Mouse (Mus musculus) brown adipose tissue, adult 24 weeks (tissue): ENCODE results near the gene Slc35f2. TPM values are rescaled to one million over a fixed set of nuclear protein-coding genes. Genes with fewer than 3 reads are reported as not detected.

Source experiments
- H3K27ac ChIP-seq: fragments of 200-500 bp; replicated peaks from 2 replicates; pipeline ENCODE4 v1.5.1; 2012; ENCODE audit warnings: low read depth, mild to moderate bottlenecking, low read length
- H3K4me1 ChIP-seq: fragments of 200-500 bp; 2 replicates; pipeline ENCODE4 v1.6.1; 2012; ENCODE audit warnings: low read length, mixed read lengths; ENCODE audit not compliant: control insufficient read depth, insufficient read depth, insufficient read length
- H3K4me3 ChIP-seq: fragments of 200-500 bp; 2 replicates; pipeline ENCODE4 v1.5.1; 2012; ENCODE audit warnings: low read depth, mild to moderate bottlenecking, low read length, moderate library complexity; ENCODE audit not compliant: insufficient read depth
- polyA plus RNA-seq: library from polyadenylated mRNA; stranded (reverse); fragments of >200 nt; gene quantifications from 2 replicates; pipeline ENCODE4 v1.2.4, GENCODE M21; 2012; ENCODE audit not compliant: missing spikeins, insufficient read depth, insufficient read length

Gene Slc35f2
- not detected in 2 replicates for polyA plus RNA-seq

DNA sequence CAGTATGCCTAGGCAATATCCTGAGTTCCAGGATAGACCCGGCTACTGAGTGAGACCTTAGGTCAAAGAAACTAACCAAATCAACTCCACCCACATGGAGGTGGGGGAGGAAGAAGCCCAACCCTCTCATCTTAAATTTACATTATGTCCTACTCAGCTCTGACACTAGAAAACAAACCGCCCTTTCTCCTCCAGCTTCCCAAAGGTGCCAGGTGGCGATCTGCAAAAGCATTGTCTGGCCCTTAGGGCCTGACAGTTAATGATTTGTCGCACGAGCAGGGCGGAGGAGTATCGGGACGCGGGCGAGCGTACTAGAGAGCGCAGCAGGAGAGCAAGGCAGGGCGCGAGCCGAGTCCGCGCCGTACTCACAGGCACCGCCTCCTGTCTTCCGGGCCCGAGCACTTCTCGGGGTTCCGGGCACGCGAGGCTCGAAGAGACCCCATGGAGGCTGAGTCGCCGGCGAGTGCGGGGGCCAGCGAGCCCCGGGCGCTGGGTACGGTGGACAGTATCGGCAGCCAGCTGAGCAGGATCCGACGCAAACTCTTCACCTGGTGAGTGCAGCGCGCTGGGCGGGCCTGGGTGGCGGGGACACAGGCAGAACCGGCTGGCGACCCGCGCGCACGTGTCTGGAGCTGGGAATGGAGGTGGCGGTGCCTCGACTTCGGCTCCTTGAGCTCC, at the start of gene Slc35f2:
Slc35f2 (plus strand) TSS at position 195 of the 678 bp plus-strand sequence.
- H3K4me1 ChIP-seq = peaks cover 4% of the 10 kb centered on the region; the same call in 1 of the 2 replicates
- no peak within 1 kb of the TSS for H3K27ac ChIP-seq

DNA sequence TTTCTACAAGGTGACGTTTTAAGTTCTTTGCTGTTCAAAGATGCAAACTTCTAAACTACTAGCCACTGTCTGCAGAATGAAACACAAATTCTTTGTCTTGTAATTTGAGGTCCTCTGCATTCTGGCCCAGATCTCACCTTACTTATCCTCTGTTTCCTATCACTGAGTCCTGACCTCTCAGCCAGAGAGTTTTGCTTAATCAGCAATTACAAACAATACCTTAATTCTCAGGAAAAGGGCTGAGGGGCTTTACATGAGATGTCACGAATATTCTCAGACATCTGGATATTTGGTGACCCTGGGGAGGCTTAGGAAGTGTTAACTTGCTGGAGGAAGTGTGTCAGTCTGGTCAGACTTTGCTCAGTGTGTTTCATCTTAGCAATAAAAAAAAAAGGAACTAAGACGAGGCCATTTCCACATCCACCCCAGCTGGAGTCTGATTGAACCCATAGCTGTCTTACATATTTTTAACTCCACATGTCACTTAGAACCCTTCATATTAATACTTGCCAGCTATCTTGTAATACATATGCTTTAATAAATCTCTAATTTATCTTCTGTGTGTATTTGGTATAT, 30.4 kb upstream of the Slc35f2 start:
- Histone ChIP-seq H3K4me3 (no peak overlapping the region), H3K4me1 (no peaks in the 10 kb centered on the region), H3K27ac (no peak overlapping the region)

More for the DNA sequence above, at the start of gene Slc35f2:
- H3K4me3 ChIP-seq = peak within 1 kb of the TSS; percentile 49

DNA sequence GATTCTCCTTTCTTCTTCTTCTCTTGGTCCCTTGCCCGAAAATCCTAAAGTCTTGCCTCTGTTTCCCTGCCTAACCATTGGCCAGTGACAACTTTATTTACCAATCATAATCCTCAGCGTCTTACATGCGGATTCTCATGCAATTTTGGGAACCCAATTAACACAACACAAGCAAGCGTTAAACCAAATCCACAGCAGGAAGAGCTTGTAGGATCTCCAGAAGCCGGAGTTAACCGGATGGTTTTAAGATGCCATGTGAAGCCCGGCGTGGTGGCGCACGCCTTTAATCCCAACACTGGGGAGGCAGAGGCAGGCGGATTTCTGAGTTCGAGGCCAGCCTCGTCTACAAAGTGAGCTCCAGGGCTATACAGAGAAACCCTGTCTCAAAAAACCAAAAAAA, 20.9 kb upstream of the Slc35f2 start:
- H3K4me1 ChIP-seq = no peaks in the 10 kb centered on the region
- no peak overlapping the region for H3K27ac ChIP-seq
- H3K4me3 ChIP-seq = no peak overlapping the region

DNA sequence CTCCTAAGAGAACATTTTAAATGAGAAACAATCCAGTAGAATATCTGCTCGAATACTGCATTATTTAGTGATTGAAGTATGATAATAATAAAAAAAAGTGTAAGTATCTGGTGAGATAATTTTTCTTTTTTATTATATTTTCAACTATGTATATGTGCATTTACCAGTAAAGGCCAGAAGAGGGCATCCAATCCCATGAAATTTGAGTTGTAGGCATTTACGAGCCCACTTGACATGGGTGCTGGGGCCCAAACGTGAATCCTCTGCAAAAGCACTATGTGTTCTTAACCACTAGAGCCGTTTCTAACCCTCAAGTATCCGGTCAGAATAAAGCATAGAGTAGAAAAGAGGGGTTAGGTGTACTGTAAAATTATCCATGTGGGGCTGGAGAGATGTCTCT, 20.4 kb upstream of the Slc35f2 start:
- H3K4me3 ChIP-seq = no peak overlapping the region
- no peaks in the 10 kb centered on the region for H3K4me1 ChIP-seq
- no peak overlapping the region for H3K27ac ChIP-seq

DNA sequence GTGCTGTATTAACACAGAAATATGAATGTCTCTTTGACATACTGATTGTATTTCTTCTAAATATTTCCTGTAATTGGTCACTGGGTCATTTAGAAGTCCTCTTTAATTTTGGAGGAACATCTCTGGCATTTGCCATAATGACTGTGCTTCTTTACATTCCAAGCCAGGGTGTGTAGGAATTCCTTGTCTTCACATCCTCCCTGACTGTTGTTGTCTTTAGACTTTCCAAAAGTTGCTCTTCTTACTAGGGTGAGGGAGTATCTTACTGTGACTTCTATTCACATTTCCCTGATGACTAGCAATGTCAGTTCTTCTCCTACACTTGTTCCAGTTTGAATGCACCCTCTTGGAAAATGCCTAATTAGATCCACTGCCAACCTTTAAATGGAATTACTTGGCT, 16.5 kb upstream of the Slc35f2 start:
- Histone ChIP-seq H3K27ac (no peak overlapping the region), H3K4me3 (no peak overlapping the region), H3K4me1 (no peaks in the 10 kb centered on the region)

DNA sequence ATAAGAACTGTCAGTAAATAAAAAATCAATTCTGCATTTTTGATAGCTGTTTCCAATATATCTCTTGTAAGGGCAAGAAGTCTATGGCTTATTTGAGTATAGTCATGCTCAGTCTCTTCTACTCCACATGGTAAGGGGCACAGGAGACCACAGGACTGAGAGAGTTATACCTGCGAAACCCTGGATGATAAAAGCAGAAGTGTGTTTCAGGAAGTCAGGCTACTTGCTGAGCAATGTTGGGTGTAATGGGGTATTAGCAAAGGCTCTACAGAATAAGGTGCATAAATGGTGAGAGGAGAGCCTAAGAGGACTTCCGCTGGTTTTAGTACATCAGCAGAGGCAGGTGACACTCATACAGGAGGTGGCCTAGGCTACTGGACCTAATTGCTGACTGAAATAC, 13.2 kb upstream of the Slc35f2 start:
- Histone ChIP-seq H3K4me1 (no peaks in the 10 kb centered on the region), H3K4me3 (no peak overlapping the region), H3K27ac (no peak overlapping the region)

DNA sequence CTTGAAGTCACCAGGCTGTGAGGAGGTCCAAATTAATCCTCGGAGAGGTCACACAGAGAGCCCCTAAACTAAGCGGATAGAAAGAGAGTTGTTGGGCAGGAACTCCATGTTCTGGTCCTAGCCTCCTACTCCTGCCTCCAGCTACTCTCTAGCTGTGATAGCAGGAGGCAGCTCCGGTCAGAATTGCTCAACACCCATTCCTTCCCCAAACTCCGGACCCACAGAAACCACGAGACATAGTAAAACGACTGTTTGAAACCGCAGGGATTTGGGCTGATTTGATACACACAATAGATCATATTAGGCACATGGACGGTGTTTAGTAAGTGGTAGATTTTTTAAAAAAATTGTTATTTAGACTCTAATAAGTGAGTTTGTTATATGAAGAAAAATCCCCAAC, 6.6 kb upstream of the Slc35f2 start:
- no peak overlapping the region for H3K4me3 ChIP-seq
- no peak overlapping the region for H3K27ac ChIP-seq
- H3K4me1 ChIP-seq = no peaks in the 10 kb centered on the region

DNA sequence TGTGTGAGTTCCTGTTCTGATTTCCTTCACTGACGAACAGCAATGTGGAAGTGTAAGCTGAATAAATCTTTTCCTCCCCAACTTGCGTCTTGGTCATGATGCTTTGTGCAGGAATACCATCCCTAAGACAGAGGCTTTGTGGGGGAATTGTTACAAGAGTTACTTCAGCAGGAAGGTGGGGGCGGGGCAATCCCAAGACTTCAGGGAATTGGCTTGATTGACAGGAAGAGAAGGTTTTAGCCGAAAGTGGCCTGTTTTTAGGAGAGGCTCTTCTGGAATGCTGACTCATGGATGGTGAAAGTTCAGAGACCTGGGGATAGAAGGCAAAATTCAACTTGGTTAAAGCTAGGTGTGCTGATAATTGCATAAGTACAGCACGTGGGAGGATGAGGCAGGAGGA, 2.9 kb upstream of the Slc35f2 start:
- Histone ChIP-seq H3K4me1 (peaks cover 4% of the 10 kb centered on the region; the same call in 1 of the 2 replicates), H3K27ac (no peak overlapping the region), H3K4me3 (no peak overlapping the region)

DNA sequence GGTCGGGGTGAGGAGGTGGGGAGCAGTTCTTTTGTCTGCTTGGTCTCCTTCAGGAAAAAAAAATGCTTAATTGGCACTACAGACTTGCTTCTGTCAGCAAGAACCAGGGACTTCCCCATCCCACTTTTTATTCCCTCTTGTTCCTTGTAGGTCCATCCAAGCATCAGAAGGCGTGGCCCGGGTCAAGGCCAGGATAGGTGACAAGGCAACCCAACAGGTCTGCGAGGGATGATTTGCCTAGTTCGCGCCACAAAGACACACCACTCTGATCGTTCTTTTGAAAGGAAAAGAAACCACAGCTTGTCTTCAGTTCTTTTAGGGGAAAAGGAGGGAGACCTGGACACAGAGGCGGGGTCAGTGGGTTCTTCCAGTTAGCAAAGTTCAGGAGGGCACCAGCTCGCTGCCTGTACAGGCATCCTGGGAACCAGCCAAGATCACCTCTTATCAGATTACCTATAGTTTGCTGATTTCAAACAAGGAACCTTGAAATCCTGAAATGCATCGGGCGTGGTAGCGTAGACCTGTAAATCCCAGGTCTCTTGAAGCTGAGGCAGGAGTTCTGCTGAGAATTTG, 481 bp upstream of the Slc35f2 start:
- H3K4me3 ChIP-seq = no peak overlapping the region
- no peak overlapping the region for H3K27ac ChIP-seq
- H3K4me1 ChIP-seq = peaks cover 4% of the 10 kb centered on the region; the same call in 1 of the 2 replicates

DNA sequence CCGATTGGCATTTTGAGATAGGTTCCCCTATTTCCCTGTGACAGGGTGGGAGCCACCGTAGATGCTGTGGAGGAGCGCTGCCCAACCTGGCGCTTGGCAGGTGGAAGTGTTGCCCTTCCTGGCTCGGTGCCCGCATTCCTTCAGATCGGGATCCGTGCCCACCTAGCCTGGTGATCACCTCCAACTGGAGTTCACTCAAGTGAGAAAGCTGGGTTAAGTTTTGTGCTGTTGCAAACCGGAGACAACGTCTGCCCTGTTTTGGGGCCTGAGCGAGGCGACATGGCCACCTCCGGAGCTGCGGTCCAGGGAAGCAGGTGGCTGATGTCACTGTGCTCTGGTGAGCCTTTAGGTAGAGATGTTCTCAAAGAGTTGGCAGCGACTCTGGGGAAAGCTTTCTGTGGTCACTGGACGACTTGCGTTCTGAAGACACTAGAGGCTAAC, 803 bp downstream of the Slc35f2 start:
- peak overlapping the region; percentile 49 for H3K4me3 ChIP-seq
- peaks cover 4% of the 10 kb centered on the region; the same call in 1 of the 2 replicates for H3K4me1 ChIP-seq
- no peak overlapping the region for H3K27ac ChIP-seq

DNA sequence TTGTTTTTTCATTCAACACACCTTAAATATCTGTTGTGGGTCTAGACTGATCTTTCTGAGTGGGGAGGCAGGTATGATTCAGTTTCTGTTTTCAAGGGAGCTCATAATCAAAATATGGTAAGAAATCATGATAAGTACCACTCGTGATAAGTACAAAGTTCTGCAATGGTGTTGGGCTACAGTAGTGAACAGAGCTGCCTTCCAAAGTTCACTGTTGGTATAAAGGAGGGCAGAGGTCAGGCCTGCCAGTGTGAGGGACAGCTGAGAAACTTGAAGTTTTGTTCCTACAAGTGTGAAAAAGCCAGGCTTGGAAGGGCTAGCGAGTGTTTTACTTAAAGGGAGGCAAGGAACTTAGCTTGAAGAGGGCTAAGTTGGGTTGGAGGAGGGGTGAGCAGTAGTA, 4.2 kb downstream of the Slc35f2 start:
- Histone ChIP-seq H3K4me1 (peaks cover 4% of the 10 kb centered on the region; the same call in 1 of the 2 replicates), H3K4me3 (no peak overlapping the region), H3K27ac (no peak overlapping the region)

DNA sequence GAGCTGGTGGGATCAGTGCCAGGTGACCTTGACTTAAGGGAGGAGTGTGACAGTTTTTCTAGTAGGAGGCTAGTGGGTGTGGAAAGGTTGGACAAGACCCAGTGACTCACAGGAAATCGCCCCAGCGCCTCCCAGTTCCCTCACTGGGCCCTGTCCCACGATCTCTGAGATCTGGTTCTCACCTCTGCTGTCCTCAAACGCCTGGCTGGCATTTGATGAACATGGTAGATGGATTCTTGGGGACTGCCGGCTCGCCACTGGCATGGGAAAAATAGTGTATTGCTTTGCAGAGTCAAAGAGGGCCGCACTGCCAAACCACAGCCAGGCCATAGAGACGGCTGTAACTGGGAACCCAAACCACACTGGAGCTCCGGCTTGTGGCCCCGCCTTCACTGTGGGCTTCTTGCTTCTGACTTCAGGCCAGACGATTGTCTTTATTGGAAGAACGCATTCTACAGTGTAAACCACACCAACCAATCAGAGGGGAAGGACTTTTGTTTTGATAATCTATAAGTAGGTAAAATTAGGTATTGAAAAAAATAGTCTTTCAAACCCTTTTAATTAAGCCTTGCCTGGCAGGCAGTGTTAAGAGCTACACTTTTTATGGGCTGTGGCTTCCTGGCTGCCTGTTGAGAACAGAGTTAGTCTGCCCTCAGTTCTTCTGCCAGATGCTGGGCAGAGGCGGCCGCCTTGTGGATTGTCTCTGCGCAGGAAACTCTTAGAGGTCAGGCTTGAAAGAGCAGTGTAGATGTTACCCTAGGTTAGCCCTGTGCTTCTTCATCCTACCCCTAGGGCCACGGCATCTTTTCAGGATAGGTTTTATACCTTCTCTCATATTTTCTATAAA, 15.4 kb downstream of the Slc35f2 start:
- Histone ChIP-seq H3K27ac (no peak overlapping the region), H3K4me3 (no peak overlapping the region), H3K4me1 (no peaks in the 10 kb centered on the region)

DNA sequence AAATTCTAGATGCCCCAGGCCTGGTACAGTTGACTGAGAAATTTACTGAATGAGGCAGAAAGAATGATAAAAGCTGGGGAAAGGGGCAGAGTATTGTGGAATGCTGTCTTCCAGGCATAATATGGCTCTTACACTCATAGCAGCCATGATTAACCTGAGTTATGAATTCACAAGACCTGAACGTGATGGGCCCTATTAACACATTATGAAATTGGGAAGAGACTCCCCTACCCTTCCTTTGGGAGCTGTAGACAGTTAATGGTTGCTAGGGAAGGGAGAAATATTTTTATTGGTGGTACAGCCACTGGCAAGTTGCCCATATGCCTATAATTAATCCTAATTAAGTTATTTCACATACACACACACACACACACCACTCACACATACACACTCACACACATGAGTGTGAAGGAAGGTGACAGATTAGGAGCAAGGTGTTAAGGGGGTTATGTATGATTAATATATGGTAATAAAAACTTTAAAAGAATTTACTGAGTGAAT, 22.5 kb downstream of the Slc35f2 start:
- Histone ChIP-seq H3K4me3 (no peak overlapping the region), H3K27ac (no peak overlapping the region), H3K4me1 (no peaks in the 10 kb centered on the region)

DNA sequence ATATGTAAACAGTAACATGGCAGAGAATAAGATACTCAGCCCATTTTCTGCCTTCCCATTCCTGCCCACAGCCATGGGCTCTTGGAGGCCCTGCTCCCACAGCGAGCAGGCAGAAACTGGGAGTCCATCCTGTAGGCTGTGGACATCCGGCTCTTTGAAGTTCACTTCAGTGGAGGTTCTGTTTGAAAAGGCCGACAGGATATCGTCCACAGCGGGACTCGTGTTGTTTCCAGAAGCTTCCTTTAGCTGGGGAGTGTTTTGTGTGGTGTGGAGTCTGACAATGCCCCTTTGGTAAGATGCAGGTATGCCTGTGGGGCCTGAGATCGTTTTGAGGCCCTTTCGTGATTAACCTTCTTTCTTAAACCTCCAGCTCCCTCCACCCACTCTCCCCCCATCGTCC, 23.2 kb downstream of the Slc35f2 start:
- Histone ChIP-seq H3K4me3 (no peak overlapping the region), H3K4me1 (no peaks in the 10 kb centered on the region), H3K27ac (no peak overlapping the region)

DNA sequence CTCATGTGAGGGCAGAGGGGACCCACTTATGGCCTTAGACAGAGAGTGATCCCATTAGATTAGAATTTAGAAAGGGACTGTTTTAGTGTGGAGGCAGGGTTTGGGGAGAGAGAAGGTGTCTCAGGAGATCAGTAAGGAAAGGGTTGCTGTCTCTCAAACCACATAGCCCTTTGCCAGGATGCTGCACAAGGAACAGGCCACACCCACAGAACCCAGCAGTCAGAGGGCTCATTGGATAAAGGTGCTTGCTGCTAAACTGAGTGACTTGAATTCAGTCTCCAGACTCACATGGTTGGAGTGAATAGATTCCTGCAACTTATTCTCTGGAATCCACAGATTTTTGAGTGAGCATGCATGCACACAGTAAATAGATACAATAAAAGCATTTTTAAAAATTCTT, 24.0 kb downstream of the Slc35f2 start:
- H3K4me1 ChIP-seq = no peaks in the 10 kb centered on the region
- H3K4me3 ChIP-seq = no peak overlapping the region

More for the DNA sequence above, 24.0 kb downstream of the Slc35f2 start:
- H3K27ac ChIP-seq = no peak overlapping the region
